Mouse (Mus musculus) MEL (cell line): ENCODE measurements around the gene Entpd3. TPM values are rescaled to one million over a fixed set of nuclear protein-coding genes. Genes with fewer than 3 reads are reported as not detected.

ENCODE experiments used
- DNase-seq: peaks from one replicate; pipeline ENCODE4 v3.0.0; 2011; ENCODE audit warnings: low read depth, low spot score
- H3K27ac ChIP-seq: 2 replicates; pipeline ENCODE4 v1.5.1; 2012; ENCODE audit warnings: low read depth, mild to moderate bottlenecking, control low read depth, low read length, moderate library complexity; ENCODE audit not compliant: control insufficient read depth
- H3K27me3 ChIP-seq, 2 experiments: fragments of 150-350 bp in 1 of 2; sonication (generic) in 1 of 2; 2 replicates each; pipeline ENCODE4 v1.6.1; 2012; ENCODE audit warnings: low read length in 2 of 2, mild to moderate bottlenecking in 2 of 2, improper control_type of control experiment in 1 of 2, moderate library complexity in 1 of 2; ENCODE audit not compliant: insufficient read depth in 2 of 2, control insufficient read depth in 1 of 2
- H3K36me3 ChIP-seq, 2 experiments: 2 replicates each; pipeline ENCODE4 v1.6.1; 2012 to 2014; ENCODE audit warnings: low read length in 2 of 2, improper control_type of control experiment in 1 of 2, inconsistent platforms in 1 of 2, mild to moderate bottlenecking in 1 of 2; ENCODE audit not compliant: insufficient read depth in 2 of 2, control insufficient read depth in 1 of 2
- H3K4me1 ChIP-seq, 2 experiments: fragments of 150-350 bp in 1 of 2; sonication (generic) in 1 of 2; 2 replicates each; pipeline ENCODE4 v1.6.1; 2012; ENCODE audit warnings: low read length in 2 of 2, improper control_type of control experiment in 1 of 2, mild to moderate bottlenecking in 1 of 2; ENCODE audit not compliant: insufficient read depth in 2 of 2, control insufficient read depth in 1 of 2
- H3K4me3 ChIP-seq, 2 experiments: fragments of 150-350 bp in 1 of 2; sonication (generic) in 1 of 2; 2 replicates each; pipeline ENCODE4 v1.5.1; 2012; ENCODE audit warnings: low read depth in 2 of 2, low read length in 2 of 2, mild to moderate bottlenecking in 2 of 2, moderate library complexity in 2 of 2, control low read depth in 1 of 2, improper control_type of control experiment in 1 of 2; ENCODE audit not compliant: control insufficient read depth in 1 of 2, insufficient read depth in 1 of 2
- H3K79me2 ChIP-seq: 2 replicates; pipeline ENCODE4 v1.6.1; 2012; ENCODE audit warnings: mild to moderate bottlenecking, low read length, moderate library complexity; ENCODE audit not compliant: control insufficient read depth, poor library complexity, insufficient read depth
- H3K9ac ChIP-seq: 2 replicates; pipeline ENCODE4 v1.6.1; 2012; ENCODE audit warnings: low read depth, mild to moderate bottlenecking, control low read depth, low read length, moderate library complexity; ENCODE audit not compliant: control insufficient read depth, poor library complexity, severe bottlenecking
- H3K9me3 ChIP-seq: fragments of 150-350 bp; sonication (generic); replicated peaks from 2 replicates; pipeline ENCODE4 v1.6.1; 2012; ENCODE audit warnings: mild to moderate bottlenecking, low read length, improper control_type of control experiment, moderate library complexity; ENCODE audit not compliant: insufficient read depth
- CTCF ChIP-seq, 3 experiments: IDR thresholded peaks in 2 of 3; conservative IDR thresholded peaks in 1 of 3; 2 replicates each; pipeline ENCODE4 v1.5.1; 2011 to 2012; ENCODE audit warnings: low read length in 3 of 3, low read depth in 2 of 3, mild to moderate bottlenecking in 2 of 3, improper control_type of control experiment in 1 of 3, inconsistent platforms in 1 of 3, mixed read lengths in 1 of 3, moderate library complexity in 1 of 3; ENCODE audit not compliant: control insufficient read depth in 1 of 3, insufficient read depth in 1 of 3, poor library complexity in 1 of 3, severe bottlenecking in 1 of 3
- ELF1 ChIP-seq: IDR thresholded peaks from 2 replicates; pipeline ENCODE4 v1.6.1; 2014; ENCODE audit warnings: low read depth, mild to moderate bottlenecking, inconsistent platforms, low read length, improper control_type of control experiment, moderate library complexity
- ETS1 ChIP-seq: IDR thresholded peaks from 2 replicates; pipeline ENCODE4 v1.6.1; 2012; ENCODE audit warnings: low read depth, mild to moderate bottlenecking, inconsistent platforms, low read length, improper control_type of control experiment, moderate library complexity
- GABPA ChIP-seq: IDR thresholded peaks from 2 replicates; pipeline ENCODE4 v1.6.1; 2012; ENCODE audit warnings: low read depth, mild to moderate bottlenecking, inconsistent platforms, low read length, improper control_type of control experiment, moderate library complexity
- GATA1 ChIP-seq: IDR thresholded peaks from 2 replicates; pipeline ENCODE4 v1.6.1; 2011; ENCODE audit warnings: low read depth, low read length, improper control_type of control experiment
- JUND ChIP-seq: IDR thresholded peaks from 2 replicates; pipeline ENCODE4 v1.6.1; 2011; ENCODE audit warnings: low read depth, mild to moderate bottlenecking, improper control_type of control experiment, low read length
- MAX ChIP-seq: IDR thresholded peaks from 2 replicates; pipeline ENCODE4 v1.6.1; 2011; ENCODE audit warnings: low read length, improper control_type of control experiment
- MAZ ChIP-seq: IDR thresholded peaks from 2 replicates; pipeline ENCODE4 v1.6.1; 2012; ENCODE audit warnings: low read depth, mild to moderate bottlenecking, inconsistent platforms, low read length, improper control_type of control experiment
- MEF2A ChIP-seq: IDR thresholded peaks from 2 replicates; pipeline ENCODE4 v1.6.1; 2014; ENCODE audit warnings: low read depth, mild to moderate bottlenecking, inconsistent platforms, low read length, improper control_type of control experiment; ENCODE audit not compliant: poor library complexity, insufficient replicate concordance, severe bottlenecking; ENCODE audit errors: extremely low read depth
- MYB ChIP-seq: IDR thresholded peaks from 2 replicates; pipeline ENCODE4 v1.6.1; 2011; ENCODE audit warnings: mild to moderate bottlenecking, low read depth, low read length, improper control_type of control experiment
- NRF1 ChIP-seq: IDR thresholded peaks from 2 replicates; pipeline ENCODE4 v1.6.1; 2014; ENCODE audit warnings: low read depth, mild to moderate bottlenecking, inconsistent platforms, low read length, improper control_type of control experiment, moderate library complexity; ENCODE audit not compliant: poor library complexity, insufficient read depth, severe bottlenecking
- POLR2A ChIP-seq, 2 experiments: IDR thresholded peaks; 2 replicates each; pipeline ENCODE4 v1.6.1; 2011 to 2012; ENCODE audit warnings: low read length in 2 of 2, mild to moderate bottlenecking in 2 of 2, control low read depth in 1 of 2, improper control_type of control experiment in 1 of 2, low read depth in 1 of 2, moderate library complexity in 1 of 2; ENCODE audit not compliant: control insufficient read depth in 1 of 2, insufficient read depth in 1 of 2, poor library complexity in 1 of 2
- TAL1 ChIP-seq: IDR thresholded peaks from 2 replicates; pipeline ENCODE4 v1.6.1; 2012; ENCODE audit warnings: mild to moderate bottlenecking, inconsistent platforms, low read length, moderate library complexity, mixed read lengths
- TBP ChIP-seq: IDR thresholded peaks from 2 replicates; pipeline ENCODE4 v1.8.0; 2011; ENCODE audit warnings: low read depth, low read length, improper control_type of control experiment
- TCF12 ChIP-seq: IDR thresholded peaks from 2 replicates; pipeline ENCODE4 v1.6.1; 2014; ENCODE audit warnings: low read depth, mild to moderate bottlenecking, inconsistent platforms, low read length, improper control_type of control experiment, moderate library complexity
- USF1 ChIP-seq: IDR thresholded peaks from 2 replicates; pipeline ENCODE4 v1.6.1; 2014; ENCODE audit warnings: low read depth, mild to moderate bottlenecking, inconsistent platforms, low read length, improper control_type of control experiment, moderate library complexity
- ZMIZ1 ChIP-seq: IDR thresholded peaks from 2 replicates; pipeline ENCODE4 v1.6.1; 2012; ENCODE audit warnings: low read depth, mild to moderate bottlenecking, inconsistent platforms, low read length, improper control_type of control experiment, moderate library complexity
- ZNF384 ChIP-seq: IDR thresholded peaks from 2 replicates; pipeline ENCODE4 v1.6.1; 2012; ENCODE audit warnings: low read depth, mild to moderate bottlenecking, inconsistent platforms, low read length, improper control_type of control experiment
- polyA plus RNA-seq, 2 experiments: library from polyadenylated mRNA; stranded (reverse) in 1 of 2; unstranded in 1 of 2; fragments of >175 nt in 1 of 2; fragments of >200 nt in 1 of 2; gene quantifications; 2 replicates each; pipeline versions ENCODE4 v1.2.1 to v1.2.4; 2012; ENCODE audit warnings: low replicate concordance in 2 of 2, low read depth in 1 of 2; ENCODE audit not compliant: insufficient read length in 2 of 2, insufficient read depth in 1 of 2, missing spikeins in 1 of 2
- total RNA-seq: library from RNA; depleted of rRNA; stranded (reverse); fragments of 300-350 nt; gene quantifications from 2 replicates; pipeline ENCODE4 v1.2.3, GENCODE M21; 2012

Gene Entpd3
- total and polyA plus RNA-seq, 3 experiments: 0.03 TPM; not detected in 2

DNA sequence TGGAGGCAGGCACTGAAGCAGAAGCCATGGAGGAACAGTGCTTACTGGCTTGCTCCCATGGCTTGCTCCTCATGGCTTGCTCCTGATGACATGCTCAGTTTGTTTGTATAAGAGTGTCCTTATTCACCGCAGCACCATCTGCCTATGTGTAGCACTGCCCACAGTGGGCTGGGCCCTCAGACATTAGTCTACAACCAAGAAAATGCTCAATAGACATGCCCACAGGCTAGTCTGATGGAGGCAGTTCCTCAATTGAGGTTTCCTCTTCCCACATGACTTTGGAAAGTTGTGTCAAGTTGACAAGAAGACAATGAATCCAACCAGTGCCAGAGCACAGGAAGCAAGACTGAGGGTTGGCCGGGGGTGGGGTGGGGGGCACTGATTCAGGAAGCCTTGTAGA is 6.4 kb downstream of the Entpd3 start:
- no peaks in the 10 kb centered on the region for H3K36me3 ChIP-seq
- TF ChIP-seq JUND (no peak), ELF1 (no peak), TAL1 (no peak), TCF12 (no peak), MAZ (no peak), ETS1 (no peak), NRF1 (no peak), ZNF384 (no peak), POLR2A (IDR thresholded peaks at IDR 0.05; ENCODE audit: control insufficient read depth in 1 of 2, insufficient read depth in 1 of 2, low read depth in 1 of 2, low read length in 2 of 2, poor library complexity in 1 of 2) (no peak), USF1 (no peak), GABPA (no peak)
- TF ChIP-seq, all 39 proteins: peak for 0
- H3K9ac ChIP-seq: no peak overlapping the region
- no peaks in the 10 kb centered on the region for H3K4me1 ChIP-seq
- no peak overlapping the region for H3K27ac ChIP-seq
- no peak for DNase-seq
- no peak overlapping the region for H3K4me3 ChIP-seq
- no peaks in the 10 kb centered on the region for H3K79me2 ChIP-seq
- no peaks in the 10 kb centered on the region for H3K27me3 ChIP-seq
- H3K9me3 ChIP-seq: no peaks in the 10 kb centered on the region

DNA sequence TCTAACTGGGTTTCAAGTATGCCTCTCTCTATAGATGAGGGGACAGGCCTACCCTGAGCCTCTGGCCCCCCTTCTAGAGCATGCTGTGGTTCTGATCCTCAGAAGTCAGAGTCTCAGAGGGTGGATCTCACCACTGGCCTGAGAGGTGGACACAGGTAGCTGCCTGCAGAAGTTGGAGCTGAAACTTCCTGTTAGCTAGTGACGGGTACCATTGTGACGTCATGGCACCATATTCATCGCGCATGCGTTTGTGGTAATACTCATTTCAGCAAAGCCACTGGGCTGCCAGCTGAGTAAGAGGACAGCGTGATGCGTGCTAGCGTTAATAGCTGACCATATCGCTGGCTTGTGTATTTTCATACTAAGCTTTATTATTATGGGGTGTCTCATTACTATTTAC is 6.9 kb downstream of the Entpd3 start:
- H3K9me3 ChIP-seq: no peaks in the 10 kb centered on the region
- H3K27ac ChIP-seq: no peak overlapping the region
- H3K4me1 ChIP-seq: no peaks in the 10 kb centered on the region
- H3K79me2 ChIP-seq: no peaks in the 10 kb centered on the region
- DNase-seq: no peak
- no peaks in the 10 kb centered on the region for H3K27me3 ChIP-seq
- H3K4me3 ChIP-seq: no peak overlapping the region
- no peak for TF ChIP-seq POLR2A (IDR thresholded peaks at IDR 0.05; ENCODE audit: control insufficient read depth in 1 of 2, insufficient read depth in 1 of 2, low read depth in 1 of 2, low read length in 2 of 2, poor library complexity in 1 of 2)
- no peak for TF ChIP-seq MEF2A
- TF ChIP-seq CTCF (IDR thresholded peaks at IDR 0.05 in 2 of 3, conservative IDR thresholded peaks at IDR 0.05 in 1 of 3; ENCODE audit: control insufficient read depth in 1 of 3, insufficient read depth in 1 of 3, low read depth in 2 of 3, low read length in 3 of 3, poor library complexity in 1 of 3, severe bottlenecking in 1 of 3): no peak
- TF ChIP-seq TBP: no peak
- TF ChIP-seq MAX: no peak
- TF ChIP-seq MYB: no peak
- no peak for TF ChIP-seq GATA1
- TF ChIP-seq ZMIZ1: no peak
- no peak overlapping the region for H3K9ac ChIP-seq
- H3K36me3 ChIP-seq: no peaks in the 10 kb centered on the region
